Mouse (Mus musculus): ENCODE measurements around the gene 2310057J18Rik. TPM values are rescaled to one million over a fixed set of nuclear protein-coding genes. Genes with fewer than 3 reads are reported as not detected.

Gene 2310057J18Rik
- polyA plus RNA-seq, 1 experiment: not detected

DNA sequence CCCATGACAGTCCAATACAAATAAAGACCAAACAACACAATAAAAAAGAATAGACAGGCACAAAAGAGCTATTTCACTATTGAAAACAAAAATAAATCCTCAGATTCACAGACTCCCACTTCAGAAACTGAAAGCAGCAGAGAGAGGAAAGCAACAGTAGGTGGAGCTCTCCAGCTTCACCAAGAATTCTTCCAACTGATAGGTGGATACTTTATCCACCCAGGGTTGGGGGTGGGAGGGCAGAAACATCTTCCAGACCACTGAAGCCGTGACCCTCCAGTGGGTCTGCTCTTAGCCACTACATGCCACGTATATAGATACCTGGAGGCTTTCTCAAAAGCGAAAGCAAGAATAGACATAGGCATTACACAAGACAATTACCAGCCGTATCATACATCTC lies 31.6 kb downstream of the 2310057J18Rik start:
- no peak for DNase-seq
- H3K27ac ChIP-seq (ENCODE audit: insufficient read depth, low read depth, low read length): no peak overlapping the region
- H3K4me3 ChIP-seq (ENCODE audit: insufficient read depth, low read depth, low read length): no peak overlapping the region
- H3K27me3 ChIP-seq (replicated peaks; ENCODE audit: control insufficient read depth, insufficient read depth, low read length): no peaks in the 10 kb centered on the region
- no peaks in the 10 kb centered on the region for H3K4me1 ChIP-seq (ENCODE audit: control insufficient read depth, insufficient read depth, low read length)
- H3K36me3 ChIP-seq (ENCODE audit: control insufficient read depth, insufficient read depth, low read length): no peaks in the 10 kb centered on the region
- no peak for TF ChIP-seq CTCF (conservative IDR thresholded peaks at IDR 0.05; ENCODE audit: insufficient read depth, insufficient read length, low read depth, low read length)
- no peak for TF ChIP-seq POLR2A (IDR thresholded peaks at IDR 0.05; ENCODE audit: low read depth, low read length)
- 56% methylated on average over 4 of the region's 4 CpGs for WGBS

Other genes starting within 250 kb of the 2310057J18Rik start
- gene Soga3, start 157.5 kb upstream of the 2310057J18Rik start, polyA plus RNA-seq (2012; rRNA removed): 0.09 and 0.12 TPM in 2 replicates
- gene Gm49353, start 212.7 kb upstream of the 2310057J18Rik start, polyA plus RNA-seq (2012; rRNA removed): not detected in 2 replicates
- 0.09 and 0.11 TPM in 2 replicates for gene 9330159F19Rik, start 225.3 kb upstream of the 2310057J18Rik start, polyA plus RNA-seq (2012; rRNA removed)